Mouse (Mus musculus) neural tube, embryonic 10.5 days (tissue): ENCODE measurements around the gene Jakmip3.

Source experiments
- DNase-seq: peaks from one replicate; pipeline ENCODE4 v3.0.0-alpha.2; 2017; ENCODE audit warnings: low spot score; ENCODE audit errors: extremely low spot score

Gene Jakmip3

GRCm38 (mm10) chr7:138945668-138946067, 5.1 kb downstream of the Jakmip3 start:
- DNase-seq, result no peak

DNA sequence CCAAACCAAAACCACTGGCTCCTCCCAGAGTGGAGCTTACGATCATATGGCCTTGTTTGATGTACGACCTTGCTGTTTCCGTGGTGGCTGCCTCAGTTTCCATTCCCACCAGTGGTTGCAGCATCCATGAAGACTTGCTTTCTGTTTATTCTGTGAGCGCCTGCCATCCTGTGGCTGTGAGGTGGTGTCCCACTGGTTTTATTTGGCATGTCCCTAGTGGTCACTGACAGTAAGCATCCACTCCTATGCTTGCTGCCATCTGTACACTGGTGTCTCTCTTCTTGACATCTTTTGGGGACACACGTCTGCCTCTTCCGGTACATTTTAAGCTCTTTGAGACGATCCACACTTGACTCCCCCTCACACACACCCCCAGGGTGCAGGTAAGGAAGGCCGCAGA, 7.2 kb downstream of the Jakmip3 start:
- no peak for DNase-seq

DNA sequence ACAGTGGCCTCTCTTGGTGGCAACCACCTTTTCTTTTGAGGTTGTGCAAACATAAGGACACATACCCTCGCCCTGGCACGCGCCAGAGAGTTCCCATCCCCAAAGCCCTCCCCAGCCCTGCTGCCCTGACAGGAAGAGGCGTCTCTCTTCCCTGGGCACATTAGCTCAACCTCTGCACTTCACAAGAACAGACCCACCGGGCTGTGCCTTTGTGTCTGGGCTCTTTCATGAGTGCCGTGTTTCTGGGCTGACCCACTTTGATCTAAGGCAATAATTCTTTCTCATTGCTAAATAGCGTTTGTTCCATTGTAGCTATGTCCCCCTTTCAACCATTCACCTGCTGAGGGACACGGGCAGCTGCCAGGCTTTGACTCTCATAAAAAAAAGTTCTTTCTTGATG, 7.8 kb downstream of the Jakmip3 start:
- DNase-seq, result no peak

DNA sequence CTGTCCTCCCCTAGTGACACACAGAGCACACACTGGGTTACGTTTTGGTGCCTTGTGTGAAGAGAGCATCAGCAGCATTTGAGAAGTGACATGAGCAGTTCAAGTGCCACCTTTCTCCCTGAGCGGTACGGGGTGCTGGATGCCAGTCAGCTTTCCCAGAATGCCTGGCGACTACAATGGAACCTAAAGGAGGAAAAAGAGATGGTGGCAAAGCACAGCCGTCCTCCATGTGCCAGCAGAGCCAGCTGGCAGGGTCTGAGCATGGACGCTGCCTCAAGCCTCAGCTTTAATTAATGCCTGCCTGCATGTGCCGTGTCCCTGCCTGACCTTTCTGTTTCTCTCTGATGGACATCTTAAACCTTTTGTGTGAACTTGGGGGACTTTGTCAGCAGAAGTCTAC, 15.3 kb downstream of the Jakmip3 start:
- no peak for DNase-seq

DNA sequence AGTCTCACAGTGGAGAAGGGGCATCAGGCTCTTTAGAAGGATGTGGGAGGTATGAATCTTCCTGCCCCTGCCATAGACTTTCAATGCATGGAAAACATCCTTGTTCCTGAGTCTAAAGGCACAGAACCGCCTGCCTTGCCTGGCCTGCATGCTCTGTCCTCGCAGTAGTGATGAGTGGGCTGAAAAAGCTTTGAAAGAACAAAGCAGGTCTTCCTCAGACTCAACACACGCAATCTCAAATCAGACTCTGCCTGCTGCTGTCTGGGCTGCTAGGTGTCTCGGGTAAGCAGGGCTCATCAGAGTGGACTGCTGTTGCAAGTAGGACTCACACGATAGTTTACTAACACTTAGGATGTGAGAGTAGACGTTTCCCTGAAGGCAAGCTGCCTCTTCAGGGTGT, 16.6 kb downstream of the Jakmip3 start:
- no peak for DNase-seq

GRCm38 (mm10) chr7:138959747-138960146, 19.2 kb downstream of the Jakmip3 start:
- DNase-seq, result no peak

GRCm38 (mm10) chr7:138963756-138964155, 23.2 kb downstream of the Jakmip3 start:
- DNase-seq, result no peak

DNA sequence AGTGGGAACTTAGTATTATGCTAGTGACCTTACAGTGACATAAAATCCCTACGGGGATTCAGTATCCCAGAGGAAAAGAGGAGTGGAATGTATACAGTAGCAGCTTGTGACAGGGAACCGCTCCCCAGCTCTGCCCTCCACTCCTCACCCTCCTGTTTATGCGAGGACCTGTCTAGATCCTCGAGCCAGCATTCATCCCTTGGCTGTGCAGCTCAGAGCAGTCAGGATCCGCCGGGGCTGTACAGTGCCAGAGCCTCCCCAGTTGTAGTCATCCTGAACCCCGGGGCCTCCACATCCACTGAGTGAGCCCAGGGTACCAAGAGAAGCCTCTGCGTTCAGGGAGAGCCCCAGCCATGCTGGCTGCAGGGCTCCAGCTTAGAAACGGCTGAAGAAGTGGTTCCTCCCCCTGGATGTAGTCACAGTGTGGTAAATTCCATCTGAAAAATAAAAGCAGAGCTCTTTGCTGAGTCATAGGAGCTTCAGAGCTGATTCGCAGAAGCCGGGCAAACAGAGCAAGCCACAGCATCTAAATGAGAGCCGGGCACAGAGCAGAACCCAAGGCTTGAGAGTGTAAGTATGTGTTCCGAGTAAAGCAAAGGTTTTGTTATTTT, 27.6 kb downstream of the Jakmip3 start:
- DNase-seq, result no peak

GRCm38 (mm10) chr7:138977510-138977909, 37.0 kb downstream of the Jakmip3 start:
- no peak for DNase-seq

DNA sequence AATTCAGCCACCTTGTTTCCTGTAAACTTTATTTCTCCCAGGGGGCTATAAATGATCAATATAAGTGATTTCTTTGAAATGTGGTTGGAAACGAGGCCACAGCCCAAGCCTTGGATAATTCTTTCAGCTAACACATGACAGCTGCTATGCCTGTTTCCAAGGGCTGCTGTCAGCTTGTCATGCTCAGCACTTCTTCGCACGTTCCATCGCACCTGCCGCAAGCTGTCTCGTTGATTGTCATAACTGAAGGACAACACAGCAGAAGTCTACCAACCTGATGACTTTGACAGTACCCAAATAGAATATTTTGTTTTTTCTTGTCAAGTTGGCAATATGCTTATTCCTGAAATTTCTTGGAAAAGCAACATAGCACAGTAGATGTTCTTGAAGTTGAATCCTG, 44.0 kb downstream of the Jakmip3 start:
- DNase-seq, result no peak

DNA sequence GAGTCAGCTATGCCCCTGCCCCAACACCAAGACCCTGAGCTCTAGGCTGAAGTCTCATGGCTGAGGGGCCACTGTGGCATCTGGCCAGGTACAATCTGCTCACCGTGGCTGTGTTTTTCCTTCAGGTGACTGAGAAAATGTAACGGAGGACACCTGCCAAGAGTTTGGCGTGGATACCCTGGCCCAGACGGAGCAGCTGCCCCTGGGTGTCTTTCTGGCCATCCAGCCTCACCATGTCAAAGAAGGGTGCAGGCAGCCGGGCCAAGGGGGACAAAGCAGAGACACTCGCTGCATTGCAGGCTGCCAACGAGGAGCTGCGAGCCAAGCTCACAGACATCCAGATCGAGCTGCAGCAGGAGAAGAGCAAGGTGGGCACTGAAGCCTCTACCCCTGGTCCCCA, 48.6 kb downstream of the Jakmip3 start:
- no peak for DNase-seq

DNA sequence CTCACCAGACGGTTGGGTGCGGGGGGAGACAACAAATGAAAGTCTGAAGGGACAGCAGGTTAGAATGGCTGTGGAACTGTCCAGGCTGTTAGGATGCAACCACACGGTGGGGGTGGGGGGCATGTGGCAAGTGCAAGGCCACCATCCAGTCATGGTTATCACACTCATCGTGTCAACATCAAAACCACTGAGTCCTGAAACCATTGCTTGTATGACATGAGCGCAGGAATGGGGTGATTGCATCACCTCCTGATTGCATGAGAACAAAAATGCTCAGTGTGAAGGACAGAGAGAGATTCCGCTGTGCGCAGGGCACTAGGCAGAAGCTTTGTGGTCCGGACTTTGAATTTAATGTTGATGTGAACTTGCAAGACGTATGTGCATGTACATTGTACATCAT, 62.2 kb downstream of the Jakmip3 start:
- DNase-seq, result no peak

DNA sequence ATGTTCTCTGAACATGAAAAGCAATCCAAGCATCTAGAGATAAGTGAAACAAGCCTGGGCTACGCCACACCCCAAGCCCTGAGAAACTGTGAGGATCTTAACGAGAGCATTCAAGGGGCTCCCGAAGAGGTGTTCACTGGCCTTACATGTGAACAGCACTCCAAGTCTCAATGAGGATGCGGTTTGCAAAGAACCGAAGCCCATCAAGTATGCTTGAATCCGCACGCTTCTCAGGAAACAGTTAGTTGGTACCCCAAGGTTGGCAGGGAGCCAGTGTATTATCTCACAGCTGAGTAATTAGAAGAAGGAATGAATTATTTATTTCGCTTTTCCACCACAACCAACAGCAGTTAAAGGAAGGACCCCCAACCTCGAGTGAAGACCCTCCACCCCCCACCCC, 62.7 kb downstream of the Jakmip3 start:
- DNase-seq, result no peak

DNA sequence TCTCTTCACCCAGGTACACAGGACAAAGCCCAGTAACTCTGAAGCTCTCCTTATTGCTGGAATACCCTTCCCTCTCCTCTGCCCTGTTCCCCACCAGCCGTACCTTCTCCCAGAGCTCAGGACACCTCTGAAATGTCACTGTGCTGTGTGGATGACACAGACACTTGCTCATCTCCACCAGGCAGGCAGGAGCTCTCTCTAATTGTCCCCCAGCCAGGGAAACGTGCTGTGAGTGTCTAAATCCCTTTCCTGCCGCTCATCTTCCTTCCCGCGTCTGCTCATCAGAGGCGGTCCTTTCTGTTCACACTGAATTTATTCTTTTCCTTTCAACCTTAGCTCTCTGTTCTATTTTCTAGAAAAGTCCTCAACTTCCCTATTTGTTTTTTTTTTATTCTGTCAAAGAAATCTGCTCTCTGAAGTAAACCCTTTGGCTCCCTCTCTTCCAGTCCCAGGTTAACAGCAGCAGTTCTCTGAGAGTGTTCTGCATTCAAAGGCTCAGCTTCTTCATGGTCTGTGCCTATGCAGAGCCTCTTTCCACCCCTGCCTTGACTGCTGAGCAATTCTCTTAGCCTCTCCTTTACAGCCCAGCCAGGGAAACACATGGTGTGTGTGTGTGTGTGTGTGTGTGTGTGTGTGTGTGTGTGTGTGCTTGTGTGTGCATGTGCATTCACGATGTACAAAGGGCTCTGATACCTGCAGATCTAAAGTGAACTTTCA, 69.4 kb downstream of the Jakmip3 start:
- no peak for DNase-seq

DNA sequence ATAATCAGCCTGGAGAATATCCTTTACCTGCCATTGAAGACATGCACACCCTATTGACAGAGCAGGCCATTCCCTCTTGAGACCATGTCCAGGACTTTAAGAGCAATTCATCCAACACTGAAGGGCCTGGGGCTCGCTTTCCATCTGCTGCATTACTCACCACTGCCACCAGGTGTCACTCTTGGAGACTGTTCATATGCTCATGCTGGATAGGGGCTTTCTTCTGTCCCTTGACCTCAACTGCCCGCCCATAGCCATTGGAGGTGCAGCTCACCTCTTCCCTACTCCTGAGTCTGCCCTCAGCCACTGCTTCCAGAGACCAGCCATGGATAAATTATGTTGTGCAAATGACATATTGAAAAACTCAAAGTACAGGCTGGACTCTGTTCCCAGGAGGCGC, 70.5 kb downstream of the Jakmip3 start:
- peak; percentile 71 for DNase-seq

DNA sequence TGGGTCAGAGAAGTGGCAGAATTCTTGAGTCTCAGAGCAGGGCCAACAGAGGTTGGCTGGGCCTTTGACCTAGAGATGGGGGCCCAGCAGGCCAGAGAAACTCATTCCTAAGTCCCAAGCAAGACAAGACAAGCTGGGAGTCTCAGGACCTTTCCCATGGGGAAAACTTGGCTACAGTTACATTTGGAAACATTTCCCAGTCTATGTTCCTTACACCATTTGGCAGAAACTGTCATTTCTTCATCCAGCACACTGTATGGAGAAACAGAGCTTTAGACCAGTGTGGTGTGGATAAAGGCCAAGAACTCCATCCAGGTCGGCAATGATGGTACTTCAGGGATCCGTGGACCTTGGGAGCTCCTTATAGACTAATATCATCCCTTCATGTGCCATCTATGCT, 71.1 kb downstream of the Jakmip3 start:
- DNase-seq, result no peak

GRCm38 (mm10) chr7:139012767-139013369, 72.3 kb downstream of the Jakmip3 start:
- DNase-seq, result no peak

DNA sequence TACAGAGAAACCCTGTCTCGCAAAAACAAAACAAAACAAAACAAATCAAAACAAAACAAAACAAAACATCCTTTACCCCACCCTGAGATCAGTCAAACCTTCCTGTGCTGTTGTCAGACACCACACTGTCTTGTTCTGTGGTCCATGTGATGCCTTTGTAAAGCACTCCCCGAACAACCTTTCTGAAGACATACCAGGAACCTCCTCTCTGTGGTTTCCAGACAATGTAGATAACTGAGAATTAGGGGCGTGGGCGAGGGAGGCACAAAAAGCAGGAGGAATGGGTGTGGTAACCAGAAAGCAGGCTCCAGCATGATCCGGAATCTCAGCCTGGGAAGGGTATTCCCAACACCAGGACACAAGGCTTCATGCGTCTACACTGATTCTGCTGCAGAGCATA, 74.6 kb downstream of the Jakmip3 start:
- no peak for DNase-seq

DNA sequence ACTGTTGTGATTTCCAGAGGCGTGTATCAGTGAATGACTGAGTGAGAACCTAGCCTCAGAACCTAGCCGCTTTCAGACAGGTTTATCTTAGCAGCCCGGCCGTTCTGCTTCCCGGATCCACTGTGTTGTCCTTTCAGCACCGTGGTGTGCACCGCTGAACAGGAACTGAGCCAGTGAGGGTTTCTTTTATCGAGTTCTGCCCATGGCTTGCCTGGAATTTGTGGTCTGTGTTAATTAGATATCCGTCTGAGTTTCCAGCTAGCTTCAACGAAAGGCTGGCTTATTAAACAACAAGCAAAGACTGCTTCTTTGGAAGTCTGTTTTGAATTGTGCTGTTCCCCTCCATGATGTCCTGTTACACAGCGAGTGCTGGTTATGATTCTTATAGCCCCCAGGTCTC, 75.8 kb downstream of the Jakmip3 start:
- DNase-seq, result no peak

- DNase-seq, result no peak
Measured at GRCm38 (mm10) chr7:139017249-139017903, 76.8 kb downstream of the Jakmip3 start.

DNA sequence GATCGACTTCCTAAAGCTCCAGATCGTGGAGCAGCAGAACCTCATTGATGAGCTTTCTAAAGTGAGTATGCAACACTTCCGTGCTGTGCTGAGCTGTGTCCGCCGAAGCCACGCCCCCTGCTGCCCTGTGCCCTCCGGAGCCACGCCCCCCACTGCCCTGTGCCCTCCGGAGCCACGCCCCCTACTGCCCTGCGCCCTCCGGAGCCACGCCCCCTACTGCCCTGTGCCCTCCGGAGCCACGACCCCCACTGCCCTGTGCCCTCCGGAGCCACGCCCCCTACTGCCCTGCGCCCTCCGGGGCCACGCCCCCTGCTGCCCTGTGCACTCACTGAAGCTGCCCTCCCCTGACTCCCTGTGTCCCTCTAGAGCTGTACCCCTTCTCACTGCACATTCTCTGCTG, 80.4 kb downstream of the Jakmip3 start:
- DNase-seq, result no peak

GRCm38 (mm10) chr7:139021326-139021725, 80.8 kb downstream of the Jakmip3 start:
- no peak for DNase-seq
